Mouse (Mus musculus) naive thymus-derived CD4-positive, alpha-beta T cell, adult 2 months (primary cell): Measurements from ENCODE around the gene Kmt5b.
A peak's percentile ranks its signal among the peaks of the same experiment; 100 is the strongest.

Experiments used
- DNase-seq: peaks from one replicate; pipeline ENCODE4 v3.0.0-alpha.2; 2011; ENCODE audit warnings: low read depth

Gene Kmt5b

DNA sequence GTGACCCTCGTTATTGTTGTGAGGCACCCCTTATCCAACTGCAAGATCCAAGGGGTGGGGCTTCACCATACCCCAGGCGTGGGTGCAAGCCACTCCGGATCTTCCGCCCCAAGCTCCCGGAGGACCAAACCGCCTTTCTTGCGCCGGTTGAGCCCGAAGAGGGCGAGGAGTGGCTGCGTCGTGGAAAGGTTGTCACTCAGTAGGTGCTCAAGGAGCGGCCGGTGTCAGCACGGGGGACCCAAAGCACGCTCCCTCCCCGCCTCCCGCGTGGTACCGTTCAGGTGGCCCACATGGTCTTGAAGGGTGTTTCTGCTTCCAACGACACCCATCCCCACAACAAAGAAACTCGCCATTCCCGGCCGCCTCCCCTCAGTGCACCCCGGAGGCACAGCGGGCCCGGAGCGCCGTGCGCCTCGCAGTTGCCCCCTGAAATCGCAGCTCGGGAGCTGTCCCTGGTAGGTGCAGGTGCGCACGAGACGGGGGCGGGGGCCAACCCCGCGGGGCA is at the start of gene Kmt5b:
TSS of gene Kmt5b (plus strand) at position 146 of the 505 bp plus-strand sequence.
- DNase-seq = no peak

- peak; percentile 90 for DNase-seq
Measured at GRCm38 (mm10) chr19:3718481-3719361, 48.5 kb upstream of the Kmt5b start.

- DNase-seq = peak; percentile 62
Measured at GRCm38 (mm10) chr19:3719362-3719891, 47.8 kb upstream of the Kmt5b start.

- no peak for DNase-seq
Measured at GRCm38 (mm10) chr19:3723170-3723569, 44.1 kb upstream of the Kmt5b start.

DNA sequence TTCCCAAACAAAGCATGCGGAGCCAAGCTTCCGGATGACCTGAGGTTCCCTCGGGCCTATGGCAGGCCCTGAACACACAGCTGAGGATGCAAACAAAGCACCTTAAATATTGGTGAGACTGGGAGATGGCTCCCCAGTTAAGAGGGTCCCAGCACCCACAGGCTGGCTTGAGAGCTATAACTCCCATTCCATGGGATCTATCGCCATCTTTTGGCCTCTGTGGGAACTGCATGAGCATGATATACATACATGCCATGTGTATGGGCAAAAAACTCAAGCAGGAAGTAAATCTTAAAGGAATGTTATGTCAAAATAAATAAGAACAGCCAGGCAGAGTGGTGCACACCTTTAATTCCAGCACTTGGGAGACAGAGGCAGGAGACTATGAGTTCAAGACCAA is 43.3 kb upstream of the Kmt5b start:
- DNase-seq = peak; percentile 81

DNA sequence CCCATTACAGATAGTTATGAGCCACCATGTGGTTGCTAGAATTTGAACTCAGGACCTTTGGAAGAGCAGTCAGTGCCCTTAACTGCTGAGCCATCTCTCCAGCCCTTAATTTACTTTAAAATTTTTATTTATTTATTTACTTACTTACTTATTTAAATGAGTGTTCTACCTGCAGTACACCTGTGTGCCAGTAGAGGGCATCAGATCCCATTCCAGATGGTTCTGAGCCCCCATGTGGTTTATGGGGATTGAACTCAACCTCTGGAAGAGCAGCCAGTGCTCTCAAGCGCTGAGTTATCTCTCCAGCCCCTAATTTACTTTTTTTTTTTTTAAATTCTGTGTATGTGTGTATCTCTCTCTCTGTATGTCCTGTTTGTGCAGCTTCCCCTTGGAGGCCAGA is 42.4 kb upstream of the Kmt5b start:
- peak; percentile 89 for DNase-seq

- DNase-seq = no peak
Measured at GRCm38 (mm10) chr19:3728901-3729300, 38.3 kb upstream of the Kmt5b start.

- DNase-seq = peak; percentile 66
Measured at GRCm38 (mm10) chr19:3730781-3731646, 36.2 kb upstream of the Kmt5b start.

- DNase-seq = no peak
Measured at GRCm38 (mm10) chr19:3736001-3736400, 31.2 kb upstream of the Kmt5b start.

- no peak for DNase-seq
Measured at GRCm38 (mm10) chr19:3739650-3740049, 27.6 kb upstream of the Kmt5b start.

DNA sequence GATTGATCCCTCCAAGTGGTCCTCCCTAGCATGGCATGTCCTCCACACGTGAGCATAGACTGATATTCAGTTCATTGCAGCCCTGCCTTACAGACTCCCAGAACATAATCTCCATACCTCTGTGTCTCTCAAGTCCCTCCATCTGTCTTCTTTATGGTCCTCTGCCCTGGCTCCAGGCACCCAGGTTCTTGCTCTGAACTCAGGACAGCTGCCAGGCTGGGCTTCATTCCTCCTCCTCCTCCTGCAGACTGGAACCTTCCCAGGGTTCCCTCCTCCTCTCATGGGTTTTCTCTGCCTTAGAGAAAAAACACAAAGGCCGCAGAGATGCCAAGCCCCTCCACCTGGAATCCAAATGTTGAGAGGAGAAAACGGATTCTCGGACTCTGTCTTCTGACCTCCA is 24.5 kb upstream of the Kmt5b start:
- DNase-seq = no peak

GRCm38 (mm10) chr19:3743362-3743761 is 23.9 kb upstream of the Kmt5b start:
- no peak for DNase-seq

- peak; percentile 59 for DNase-seq
Measured at GRCm38 (mm10) chr19:3743851-3744512, 23.2 kb upstream of the Kmt5b start.

- no peak for DNase-seq
Measured at GRCm38 (mm10) chr19:3752621-3753239, 14.5 kb upstream of the Kmt5b start.

GRCm38 (mm10) chr19:3753240-3753633 is 14.0 kb upstream of the Kmt5b start:
- DNase-seq = no peak

DNA sequence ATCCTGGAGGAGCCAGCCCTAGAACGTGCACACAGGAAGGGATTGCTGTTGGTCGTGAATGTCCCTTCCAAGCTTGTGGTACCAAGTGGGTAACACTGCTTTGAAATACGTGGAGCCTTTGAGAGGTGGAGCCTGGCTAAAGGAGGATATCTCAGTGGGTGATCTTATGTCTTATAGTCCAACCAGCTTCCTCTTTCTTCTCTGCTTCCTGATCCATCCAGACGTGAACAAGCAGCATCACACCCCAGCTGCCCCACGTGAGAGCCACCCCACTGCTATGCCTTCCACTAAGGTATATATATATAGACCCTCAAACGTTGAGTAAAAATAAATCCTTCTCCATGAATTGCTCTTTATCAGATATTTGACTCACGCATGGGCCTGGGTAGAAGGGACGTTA is 13.5 kb upstream of the Kmt5b start:
- DNase-seq = no peak

- DNase-seq = no peak
Measured at GRCm38 (mm10) chr19:3757861-3758260, 9.4 kb upstream of the Kmt5b start.

DNA sequence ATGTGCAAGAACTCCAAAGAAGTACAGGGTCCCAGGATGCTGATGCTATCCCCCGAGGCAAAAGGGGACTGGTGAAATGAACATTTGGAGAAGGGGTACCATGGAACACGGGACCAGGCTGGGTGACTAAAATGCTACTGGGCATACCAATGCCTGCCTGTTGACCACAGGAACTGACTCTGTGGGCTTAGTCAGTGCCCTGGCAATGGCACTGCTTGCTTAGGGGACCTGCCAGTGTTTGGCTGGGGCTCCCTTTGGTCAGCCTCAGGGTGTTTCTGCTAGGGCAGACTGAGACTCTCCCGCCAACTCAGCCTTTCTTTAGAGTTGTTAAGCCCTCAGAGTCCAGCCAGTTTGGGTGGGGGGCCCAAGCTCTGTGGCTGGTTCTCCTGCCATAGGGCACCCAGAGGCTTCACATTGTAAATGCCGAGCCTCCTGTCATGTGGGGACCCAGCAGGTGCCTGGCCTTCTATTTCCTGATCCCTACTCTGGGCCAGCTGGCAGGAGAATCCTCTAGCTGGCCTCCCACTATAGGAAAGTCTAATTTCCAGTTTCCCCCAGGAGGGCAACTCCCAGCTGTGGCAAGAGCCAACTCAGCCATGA is 1.9 kb upstream of the Kmt5b start:
- DNase-seq = no peak

- no peak for DNase-seq
Measured at GRCm38 (mm10) chr19:3766378-3766777, 843 bp upstream of the Kmt5b start.

GRCm38 (mm10) chr19:3767781-3768696 is 818 bp downstream of the Kmt5b start:
- peak; percentile 98 for DNase-seq
